Mouse (Mus musculus): Measurements from ENCODE around the gene Pam16. TPM values are rescaled to one million over a fixed set of nuclear protein-coding genes. Genes with fewer than 3 reads are reported as not detected.
A peak's percentile ranks its signal among the peaks of the same experiment; 100 is the strongest.

Pam16 gene
- polyA plus RNA-seq, 1 experiment from 2014 or later: 193 TPM

- WGBS: 88% methylated on average over 5 of the region's 5 CpGs
- ATAC-seq (ENCODE audit: low FRiP score) (no peak), DNase-seq (ENCODE audit: low spot score) (no peak)
- no peak overlapping the region for H3K27ac ChIP-seq
- no peak overlapping the region for H3K4me3 ChIP-seq (replicated peaks; ENCODE audit: low read length)
- no peak overlapping the region for H3K9ac ChIP-seq
- peaks cover 6% of the 10 kb centered on the region; the same call in 1 of the 2 replicates for H3K4me1 ChIP-seq (replicated peaks; ENCODE audit: control insufficient read depth, insufficient read depth, low read length)
- H3K4me2 ChIP-seq (replicated peaks): no peak overlapping the region
- peaks cover 41% of the 10 kb centered on the region; the same call in 1 of the 2 replicates for H3K36me3 ChIP-seq (replicated peaks; ENCODE audit: control insufficient read depth, insufficient read depth)
- no peaks in the 10 kb centered on the region for H3K27me3 ChIP-seq (ENCODE audit: control insufficient read depth, insufficient read depth, low read length)
- H3K9me3 ChIP-seq (ENCODE audit: control insufficient read depth, low read length): no peaks in the 10 kb centered on the region
Measured at GRCm38 (mm10) chr16:4649211-4649610, 24.4 kb upstream of the Pam16 start.

GRCm38 (mm10) chr16:4648416-4649023 lies 23.7 kb upstream of the Pam16 start:
- Histone ChIP-seq H3K27me3 (ENCODE audit: control insufficient read depth, insufficient read depth, low read length) (no peaks in the 10 kb centered on the region), H3K4me3 (replicated peaks; ENCODE audit: low read length) (no peak overlapping the region), H3K4me2 (replicated peaks) (no peak overlapping the region), H3K9ac (no peak overlapping the region), H3K4me1 (replicated peaks; ENCODE audit: control insufficient read depth, insufficient read depth, low read length) (peaks cover 13% of the 10 kb centered on the region), H3K27ac (no peak overlapping the region), H3K36me3 (replicated peaks; ENCODE audit: control insufficient read depth, insufficient read depth) (peaks cover 36% of the 10 kb centered on the region; the same call in 1 of the 2 replicates), H3K9me3 (ENCODE audit: control insufficient read depth, low read length) (no peaks in the 10 kb centered on the region)
- no peak for ATAC-seq (ENCODE audit: low FRiP score)
- no peak for DNase-seq (ENCODE audit: low spot score)
- 82% methylated on average over 28 of the region's 28 CpGs for WGBS

GRCm38 (mm10) chr16:4647651-4648141 lies 22.9 kb upstream of the Pam16 start:
- DNase-seq (ENCODE audit: low spot score) (no peak), ATAC-seq (ENCODE audit: low FRiP score) (no peak)
- no peak overlapping the region for H3K9ac ChIP-seq
- H3K36me3 ChIP-seq (replicated peaks; ENCODE audit: control insufficient read depth, insufficient read depth): peaks cover 31% of the 10 kb centered on the region; the same call in 1 of the 2 replicates
- WGBS: 70% methylated on average over 13 of the region's 13 CpGs
- H3K4me1 ChIP-seq (replicated peaks; ENCODE audit: control insufficient read depth, insufficient read depth, low read length): peaks cover 20% of the 10 kb centered on the region
- no peak overlapping the region for H3K4me3 ChIP-seq (replicated peaks; ENCODE audit: low read length)
- no peak overlapping the region for H3K27ac ChIP-seq
- H3K9me3 ChIP-seq (ENCODE audit: control insufficient read depth, low read length): no peaks in the 10 kb centered on the region
- no peak overlapping the region for H3K4me2 ChIP-seq (replicated peaks)
- H3K27me3 ChIP-seq (ENCODE audit: control insufficient read depth, insufficient read depth, low read length): no peaks in the 10 kb centered on the region

GRCm38 (mm10) chr16:4646831-4647230 lies 22.0 kb upstream of the Pam16 start:
- H3K4me1 ChIP-seq (replicated peaks; ENCODE audit: control insufficient read depth, insufficient read depth, low read length): peaks cover 24% of the 10 kb centered on the region
- H3K4me3 ChIP-seq (replicated peaks; ENCODE audit: low read length): no peak overlapping the region
- peaks cover 25% of the 10 kb centered on the region; the same call in 1 of the 2 replicates for H3K36me3 ChIP-seq (replicated peaks; ENCODE audit: control insufficient read depth, insufficient read depth)
- H3K27ac ChIP-seq: peak overlapping the region; percentile 0; the same call in 1 of the 2 replicates
- DNase-seq (ENCODE audit: low spot score) (no peak), ATAC-seq (ENCODE audit: low FRiP score) (no peak)
- 78% methylated on average over 4 of the region's 4 CpGs for WGBS
- no peaks in the 10 kb centered on the region for H3K9me3 ChIP-seq (ENCODE audit: control insufficient read depth, low read length)
- H3K9ac ChIP-seq: no peak overlapping the region
- H3K27me3 ChIP-seq (ENCODE audit: control insufficient read depth, insufficient read depth, low read length): no peaks in the 10 kb centered on the region
- no peak overlapping the region for H3K4me2 ChIP-seq (replicated peaks)

- H3K36me3 ChIP-seq (replicated peaks; ENCODE audit: control insufficient read depth, insufficient read depth): peaks cover 16% of the 10 kb centered on the region; the same call in 1 of the 2 replicates
- no peak overlapping the region for H3K27ac ChIP-seq
- peaks cover 25% of the 10 kb centered on the region for H3K4me1 ChIP-seq (replicated peaks; ENCODE audit: control insufficient read depth, insufficient read depth, low read length)
- ATAC-seq (ENCODE audit: low FRiP score) (no peak), DNase-seq (ENCODE audit: low spot score) (no peak)
- H3K9ac ChIP-seq: no peak overlapping the region
- no peak overlapping the region for H3K4me3 ChIP-seq (replicated peaks; ENCODE audit: low read length)
- 75% methylated on average over 4 of the region's 4 CpGs for WGBS
- no peaks in the 10 kb centered on the region for H3K27me3 ChIP-seq (ENCODE audit: control insufficient read depth, insufficient read depth, low read length)
- no peak overlapping the region for H3K4me2 ChIP-seq (replicated peaks)
- no peaks in the 10 kb centered on the region for H3K9me3 ChIP-seq (ENCODE audit: control insufficient read depth, low read length)
Measured at GRCm38 (mm10) chr16:4645867-4646266, 21.1 kb upstream of the Pam16 start.

- H3K4me2 ChIP-seq (replicated peaks): 0 out of 2 replicates have a peak overlapping the region, but pooled peaks have one; percentile 9
- WGBS: 54% methylated on average over 11 of the region's 11 CpGs
- no peaks in the 10 kb centered on the region for H3K9me3 ChIP-seq (ENCODE audit: control insufficient read depth, low read length)
- DNase-seq (ENCODE audit: low spot score) (peak; percentile 67), ATAC-seq (ENCODE audit: low FRiP score) (peak; percentile 57; the same call in 1 of the 2 replicates)
- H3K9ac ChIP-seq: no peak overlapping the region
- H3K4me3 ChIP-seq (replicated peaks; ENCODE audit: low read length): no peak overlapping the region
- no peaks in the 10 kb centered on the region for H3K27me3 ChIP-seq (ENCODE audit: control insufficient read depth, insufficient read depth, low read length)
- 0 out of 2 replicates have a peak, but pooled peaks cover 7% of the 10 kb centered on the region for H3K36me3 ChIP-seq (replicated peaks; ENCODE audit: control insufficient read depth, insufficient read depth)
- H3K4me1 ChIP-seq (replicated peaks; ENCODE audit: control insufficient read depth, insufficient read depth, low read length): peaks cover 39% of the 10 kb centered on the region
- H3K27ac ChIP-seq: peak overlapping the region; percentile 24; the same call in 1 of the 2 replicates
Measured at GRCm38 (mm10) chr16:4643670-4644419, 19.1 kb upstream of the Pam16 start.

- peak overlapping the region; percentile 16; the same call in 1 of the 2 replicates for H3K27ac ChIP-seq
- H3K4me1 ChIP-seq (replicated peaks; ENCODE audit: control insufficient read depth, insufficient read depth, low read length): peaks cover 39% of the 10 kb centered on the region
Measured at GRCm38 (mm10) chr16:4642937-4643336, 18.1 kb upstream of the Pam16 start.

GRCm38 (mm10) chr16:4642190-4642589 lies 17.4 kb upstream of the Pam16 start:
- Histone ChIP-seq H3K9me3 (ENCODE audit: control insufficient read depth, low read length) (no peaks in the 10 kb centered on the region), H3K4me1 (replicated peaks; ENCODE audit: control insufficient read depth, insufficient read depth, low read length) (peaks cover 39% of the 10 kb centered on the region), H3K36me3 (replicated peaks; ENCODE audit: control insufficient read depth, insufficient read depth) (0 out of 2 replicates have a peak, but pooled peaks cover 5% of the 10 kb centered on the region), H3K27ac (0 out of 2 replicates have a peak overlapping the region, but pooled peaks have one; percentile 16), H3K27me3 (ENCODE audit: control insufficient read depth, insufficient read depth, low read length) (no peaks in the 10 kb centered on the region), H3K4me3 (replicated peaks; ENCODE audit: low read length) (no peak overlapping the region), H3K9ac (no peak overlapping the region), H3K4me2 (replicated peaks) (peak overlapping the region; percentile 73)
- 37% methylated on average over 13 of the region's 13 CpGs for WGBS
- ATAC-seq (ENCODE audit: low FRiP score) (no peak), DNase-seq (ENCODE audit: low spot score) (no peak)

More at GRCm38 (mm10) chr16:4642937-4643336, 18.1 kb upstream of the Pam16 start:
- 78% methylated on average over 6 of the region's 6 CpGs for WGBS
- no peaks in the 10 kb centered on the region for H3K27me3 ChIP-seq (ENCODE audit: control insufficient read depth, insufficient read depth, low read length)
- H3K4me3 ChIP-seq (replicated peaks; ENCODE audit: low read length): no peak overlapping the region
- no peaks in the 10 kb centered on the region for H3K9me3 ChIP-seq (ENCODE audit: control insufficient read depth, low read length)
- peak overlapping the region; percentile 73 for H3K4me2 ChIP-seq (replicated peaks)
- no peaks in the 10 kb centered on the region for H3K36me3 ChIP-seq (replicated peaks; ENCODE audit: control insufficient read depth, insufficient read depth)
- ATAC-seq (ENCODE audit: low FRiP score): no peak
- no peak overlapping the region for H3K9ac ChIP-seq
- no peak for DNase-seq (ENCODE audit: low spot score)

Data from hindbrain, embryonic 14.5 days (tissue).